Mouse (Mus musculus) limb, embryonic 12.5 days (tissue): ENCODE results near the gene Slu7. TPM values are rescaled to one million over a fixed set of nuclear protein-coding genes. Genes with fewer than 3 reads are reported as not detected.
A peak's percentile ranks its signal among the peaks of the same experiment; 100 is the strongest.

Source experiments
- ATAC-seq: fragments of 200-750 bp; cut with Nextera tagmentation; 2 replicates; pipeline ENCODE4 v1.8.0; 2017; ENCODE audit warnings: low read depth, moderate TSS enrichment; ENCODE audit not compliant: insufficient number of reproducible peaks, insufficient read depth, low FRiP score, low TSS enrichment
- H3K27ac ChIP-seq: fragments of 300-500 bp; sonication (generic); 2 replicates; pipeline ENCODE4 v1.5.1; 2016; ENCODE audit warnings: mild to moderate bottlenecking, moderate library complexity
- H3K27me3 ChIP-seq: fragments of 300-500 bp; sonication (generic); 2 replicates; pipeline ENCODE4 v1.6.1; 2016; ENCODE audit warnings: mild to moderate bottlenecking, moderate library complexity
- H3K36me3 ChIP-seq: fragments of 300-500 bp; sonication (generic); 2 replicates; pipeline ENCODE4 v1.6.1; 2016; ENCODE audit warnings: mild to moderate bottlenecking, moderate library complexity
- H3K4me1 ChIP-seq: fragments of 300-500 bp; sonication (generic); replicated peaks from 2 replicates; pipeline ENCODE4 v1.6.1; 2016
- H3K4me2 ChIP-seq: fragments of 300-500 bp; sonication (generic); 2 replicates; pipeline ENCODE4 v1.6.1; 2016; ENCODE audit warnings: mild to moderate bottlenecking, moderate library complexity
- H3K4me3 ChIP-seq: fragments of 300-500 bp; sonication (generic); replicated peaks from 2 replicates; pipeline ENCODE4 v1.5.1; 2016; ENCODE audit warnings: mild to moderate bottlenecking
- H3K9ac ChIP-seq: fragments of 300-500 bp; sonication (generic); replicated peaks from 2 replicates; pipeline ENCODE4 v1.6.1; 2016; ENCODE audit warnings: mild to moderate bottlenecking, moderate library complexity
- H3K9me3 ChIP-seq: fragments of 300-500 bp; sonication (generic); 2 replicates; pipeline ENCODE4 v1.6.1; 2016; ENCODE audit warnings: mild to moderate bottlenecking, moderate library complexity
- WGBS: fragments of 180-500 bp; shearing (Covaris S2); methylation state at CpG from one replicate; pipeline ENCODE4 v1.1.7; 2016; 5-methylcytosine and 5-hydroxymethylcytosine counted together
- polyA plus RNA-seq: library from polyadenylated mRNA; unstranded; fragments of >200 nt; fragmentation: Nextera tagmentation; extraction: Ambion mirVana; gene quantifications from 2 replicates; pipeline ENCODE4 v1.2.1, GENCODE M21; 2016

The Slu7 gene
- polyA plus RNA-seq, 1 experiment from 2014 or later: 68.0 TPM

DNA sequence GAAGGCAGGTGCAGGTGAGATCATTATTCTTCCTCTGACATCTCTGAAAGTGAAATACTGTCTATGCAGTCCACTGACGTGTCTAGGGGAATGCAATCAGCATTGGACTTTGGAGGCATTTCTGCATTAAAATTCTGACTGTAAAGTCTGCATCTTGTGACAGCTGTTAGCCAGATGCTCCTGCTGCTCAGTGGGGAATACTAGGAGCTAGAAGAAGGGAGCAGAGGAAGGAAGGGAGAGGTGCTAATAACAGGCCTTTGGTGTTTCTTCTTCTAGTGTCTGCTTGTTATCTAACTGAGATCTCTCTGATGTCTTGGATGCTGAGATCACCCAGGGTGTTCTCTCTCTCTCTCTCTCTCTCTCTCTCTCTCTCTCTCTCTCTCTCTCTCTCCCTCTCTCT, 39.6 kb downstream of the Slu7 start:
- WGBS: 13% methylated on average over 1 of the region's 1 CpGs
- H3K9ac ChIP-seq: no peak overlapping the region
- H3K27ac ChIP-seq: no peak overlapping the region
- H3K27me3 ChIP-seq: peaks cover 12% of the 10 kb centered on the region
- H3K4me3 ChIP-seq: no peak overlapping the region
- no peak for ATAC-seq
- no peak overlapping the region for H3K4me2 ChIP-seq
- no peaks in the 10 kb centered on the region for H3K9me3 ChIP-seq
- no peaks in the 10 kb centered on the region for H3K36me3 ChIP-seq
- H3K4me1 ChIP-seq: peaks cover 9% of the 10 kb centered on the region

DNA sequence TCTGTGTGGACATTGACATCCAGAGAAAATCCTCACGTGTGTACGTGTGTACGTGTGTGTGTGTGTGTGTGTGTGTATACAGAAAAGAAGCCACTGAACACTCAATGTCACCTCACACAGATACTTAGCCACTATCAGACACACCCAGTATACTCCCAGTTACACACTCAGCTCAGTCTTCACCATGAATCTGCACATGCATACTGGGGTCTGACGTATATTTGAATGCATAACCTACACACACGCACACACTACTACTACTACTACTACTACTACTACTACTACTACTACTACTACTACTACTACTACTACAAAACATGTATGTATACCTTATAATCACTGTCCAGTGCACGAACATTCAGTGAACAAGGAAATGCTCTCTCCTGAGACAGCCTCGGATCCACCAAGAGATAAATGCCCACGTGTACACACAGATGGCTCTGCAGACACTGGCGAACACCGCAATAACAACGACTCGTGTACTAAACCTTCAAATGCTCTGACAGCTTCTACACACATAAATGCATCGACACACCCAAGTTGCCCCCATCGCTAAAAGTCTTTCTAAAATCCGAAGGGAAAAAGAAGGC, 40.2 kb downstream of the Slu7 start:
- Histone ChIP-seq H3K4me1 (peaks cover 9% of the 10 kb centered on the region), H3K9me3 (no peaks in the 10 kb centered on the region), H3K36me3 (no peaks in the 10 kb centered on the region), H3K4me2 (peak overlapping the region; percentile 66), H3K27me3 (peaks cover 12% of the 10 kb centered on the region), H3K4me3 (peak overlapping the region; percentile 33), H3K27ac (no peak overlapping the region), H3K9ac (peak overlapping the region; percentile 46; the same call in 1 of the 2 replicates)
- ATAC-seq: no peak
- WGBS: 56% methylated on average over 15 of the region's 15 CpGs

DNA sequence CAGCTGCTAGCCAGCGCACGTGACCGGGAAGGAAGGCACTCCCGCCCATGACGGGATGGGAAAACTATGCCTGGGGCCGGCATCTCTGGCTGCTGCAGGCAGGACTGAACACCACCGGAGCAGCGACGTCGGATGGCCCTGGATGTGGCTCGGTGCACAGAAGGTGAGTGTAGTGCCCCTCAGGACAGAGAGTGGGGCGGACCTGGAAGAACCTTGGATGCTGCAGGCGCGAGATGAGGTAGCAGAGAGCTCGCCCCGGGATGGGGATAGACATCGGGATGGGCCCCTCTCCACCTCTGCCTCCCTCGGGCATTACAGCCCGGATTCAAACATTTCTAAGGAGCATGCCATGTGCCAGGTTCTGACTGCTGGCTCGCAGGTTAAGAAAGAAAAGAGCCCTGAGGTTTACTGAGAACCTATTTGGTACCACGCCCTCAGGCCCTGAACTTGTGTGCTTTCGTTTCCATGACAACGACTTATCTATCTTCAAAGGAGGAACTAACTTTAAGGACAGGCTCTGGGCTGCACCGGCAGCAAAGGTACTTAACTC, 40.8 kb downstream of the Slu7 start, which contains the start of gene C1qtnf2:
C1qtnf2 (plus strand) TSS at position 52 of the 550 bp plus-strand sequence.
- Histone ChIP-seq H3K4me3 (peak within 1 kb of the TSS; percentile 33), H3K9ac (peak within 1 kb of the TSS; percentile 46; the same call in 1 of the 2 replicates), H3K4me2 (peak within 1 kb of the TSS; percentile 66), H3K27me3 (peaks cover 12% of the 10 kb centered on the region), H3K27ac (no peak within 1 kb of the TSS), H3K36me3 (no peaks in the 10 kb centered on the region), H3K4me1 (peaks cover 9% of the 10 kb centered on the region), H3K9me3 (no peaks in the 10 kb centered on the region)
- 5% methylated on average over 24 of the region's 24 CpGs for WGBS
- ATAC-seq: peak; percentile 57; the same call in 1 of the 2 replicates

DNA sequence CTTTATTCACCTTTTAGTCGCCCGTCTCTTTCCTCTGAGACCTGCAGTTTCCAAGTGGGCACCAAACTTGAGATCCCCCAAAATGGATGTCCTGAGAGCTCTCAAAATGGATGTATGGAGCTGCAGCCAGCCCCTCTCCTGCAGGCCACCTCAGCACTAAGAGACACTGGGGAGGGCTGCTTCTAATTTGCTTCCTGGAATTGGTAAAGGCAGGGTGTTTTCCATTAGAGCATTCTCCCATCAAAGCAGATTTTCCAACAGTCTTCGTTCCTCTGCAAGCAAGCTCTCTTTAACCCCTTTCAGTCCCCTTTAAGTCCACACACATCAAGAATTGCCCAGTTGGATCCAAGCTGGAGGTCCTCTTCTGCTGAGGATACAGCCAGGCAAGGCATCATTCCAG, 45.8 kb downstream of the Slu7 start:
- Histone ChIP-seq H3K4me3 (no peak overlapping the region), H3K9ac (no peak overlapping the region), H3K27ac (no peak overlapping the region), H3K4me2 (no peak overlapping the region), H3K27me3 (peaks cover 9% of the 10 kb centered on the region), H3K36me3 (no peaks in the 10 kb centered on the region), H3K4me1 (peaks cover 44% of the 10 kb centered on the region), H3K9me3 (no peaks in the 10 kb centered on the region)
- ATAC-seq: no peak
- WGBS: 59% methylated on average over 3 of the region's 3 CpGs

DNA sequence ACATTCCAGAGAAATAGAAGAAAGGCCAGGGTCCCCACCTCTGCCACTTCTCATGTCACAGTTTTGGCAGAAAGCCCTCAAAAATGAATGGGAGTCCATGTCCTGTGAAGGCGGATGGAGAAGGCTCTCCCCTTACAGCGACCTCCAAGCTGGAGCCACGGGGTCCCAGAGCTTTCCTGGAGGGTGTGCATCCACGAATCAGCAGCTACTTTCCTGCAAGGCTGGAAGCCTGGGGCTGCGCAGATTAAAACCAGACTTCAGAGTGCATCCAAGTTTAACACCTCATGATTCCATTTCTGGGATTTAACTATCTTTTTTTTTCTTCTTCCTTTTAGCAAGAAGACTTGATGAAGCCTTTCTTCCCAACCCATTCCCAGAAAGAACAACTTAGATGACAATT, 47.0 kb downstream of the Slu7 start:
- H3K4me3 ChIP-seq: no peak overlapping the region
- peaks cover 45% of the 10 kb centered on the region for H3K4me1 ChIP-seq
- H3K27ac ChIP-seq: peak overlapping the region; percentile 59; the same call in 1 of the 2 replicates
- no peak overlapping the region for H3K4me2 ChIP-seq
- no peaks in the 10 kb centered on the region for H3K36me3 ChIP-seq
- ATAC-seq: no peak
- 23% methylated on average over 5 of the region's 5 CpGs for WGBS
- no peak overlapping the region for H3K9ac ChIP-seq
- H3K9me3 ChIP-seq: no peaks in the 10 kb centered on the region
- H3K27me3 ChIP-seq: no peaks in the 10 kb centered on the region

DNA sequence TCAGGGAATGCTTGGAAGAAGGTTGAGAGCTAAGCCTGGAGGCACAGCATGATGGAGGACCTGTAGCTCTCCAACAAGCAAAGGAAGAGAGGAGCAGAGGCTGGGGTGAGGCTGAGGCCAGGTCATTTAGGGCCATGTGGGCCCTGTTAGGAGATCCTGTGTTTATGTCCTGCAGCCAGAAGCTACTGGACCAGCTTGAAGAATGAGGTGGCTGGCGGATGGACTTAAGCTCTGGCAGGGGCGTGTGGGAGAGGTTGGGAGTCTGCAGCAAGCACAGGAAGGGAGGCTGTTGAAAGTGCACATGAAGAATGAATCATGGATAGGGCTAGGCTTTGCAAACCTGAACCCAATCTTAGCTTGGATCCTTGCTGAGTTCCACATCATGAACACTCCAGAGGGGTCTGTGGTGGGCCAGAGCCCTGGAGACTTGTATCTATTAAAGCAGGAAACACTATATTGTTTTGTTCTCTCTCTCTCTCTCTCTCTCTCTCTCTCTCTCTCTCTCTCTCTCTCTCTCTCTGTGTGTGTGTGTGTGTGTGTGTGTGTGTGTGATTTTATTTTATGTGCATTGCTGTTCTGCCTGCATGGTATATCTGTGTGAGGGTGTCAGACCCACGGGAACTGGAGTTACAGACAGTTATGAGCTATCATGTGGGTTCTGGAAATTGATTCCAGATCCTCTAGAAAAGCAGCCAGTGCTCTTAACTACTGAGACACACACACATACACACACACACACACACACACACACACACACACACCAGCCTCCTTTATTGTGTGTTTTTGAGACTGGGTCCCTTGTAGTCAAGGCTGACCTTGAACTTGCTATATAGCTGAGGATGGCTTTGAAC, 48.4 kb downstream of the Slu7 start:
- H3K27ac ChIP-seq: peak overlapping the region; percentile 66
- no peak for ATAC-seq

DNA sequence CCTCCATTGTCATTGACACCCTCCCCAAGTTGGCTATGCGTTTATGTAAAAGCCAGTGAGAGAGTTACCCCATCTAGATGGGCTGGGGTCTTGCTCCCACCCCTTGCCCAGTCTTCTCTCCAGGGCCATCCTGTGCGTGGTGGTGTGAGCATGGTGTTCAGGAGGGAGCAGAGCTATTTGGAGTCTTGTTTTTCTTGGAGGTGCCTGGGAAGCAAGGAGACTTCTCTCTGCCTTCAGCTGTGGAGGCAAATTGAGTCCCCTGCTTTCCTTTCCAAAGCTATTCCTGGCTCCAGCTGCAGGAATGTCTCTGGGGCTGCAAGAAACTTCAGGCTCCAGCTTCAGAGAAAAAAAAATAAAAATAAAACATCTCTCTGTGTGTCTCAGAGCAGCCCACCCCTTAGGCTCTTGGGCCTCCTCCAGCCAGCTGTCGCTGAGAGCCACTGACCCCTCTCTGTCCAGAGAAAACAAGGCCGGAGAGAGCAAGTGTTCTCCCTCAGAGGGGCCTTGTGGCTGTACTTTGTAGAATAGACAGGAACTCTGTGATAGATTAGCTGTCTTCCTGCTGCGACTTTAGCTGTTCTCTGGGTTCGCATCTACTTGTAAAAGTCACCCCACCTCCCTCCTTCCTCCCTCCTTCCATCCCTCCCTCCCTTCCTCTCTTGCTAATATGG, 49.7 kb downstream of the Slu7 start:
- Histone ChIP-seq H3K9ac (no peak overlapping the region), H3K4me2 (no peak overlapping the region), H3K4me1 (peaks cover 45% of the 10 kb centered on the region), H3K36me3 (no peaks in the 10 kb centered on the region), H3K4me3 (no peak overlapping the region), H3K27me3 (no peaks in the 10 kb centered on the region), H3K9me3 (no peaks in the 10 kb centered on the region), H3K27ac (peak overlapping the region; percentile 68)
- WGBS: 21% methylated on average over 6 of the region's 6 CpGs
- no peak; the same call in 1 of the 2 replicates for ATAC-seq

More for the DNA sequence above, 48.4 kb downstream of the Slu7 start:
- Histone ChIP-seq H3K4me3 (no peak overlapping the region), H3K4me1 (peaks cover 45% of the 10 kb centered on the region), H3K9me3 (no peaks in the 10 kb centered on the region), H3K36me3 (no peaks in the 10 kb centered on the region), H3K9ac (no peak overlapping the region), H3K27me3 (no peaks in the 10 kb centered on the region), H3K4me2 (peak overlapping the region; percentile 1; the same call in 1 of the 2 replicates)
- 26% methylated on average over 3 of the region's 3 CpGs for WGBS

DNA sequence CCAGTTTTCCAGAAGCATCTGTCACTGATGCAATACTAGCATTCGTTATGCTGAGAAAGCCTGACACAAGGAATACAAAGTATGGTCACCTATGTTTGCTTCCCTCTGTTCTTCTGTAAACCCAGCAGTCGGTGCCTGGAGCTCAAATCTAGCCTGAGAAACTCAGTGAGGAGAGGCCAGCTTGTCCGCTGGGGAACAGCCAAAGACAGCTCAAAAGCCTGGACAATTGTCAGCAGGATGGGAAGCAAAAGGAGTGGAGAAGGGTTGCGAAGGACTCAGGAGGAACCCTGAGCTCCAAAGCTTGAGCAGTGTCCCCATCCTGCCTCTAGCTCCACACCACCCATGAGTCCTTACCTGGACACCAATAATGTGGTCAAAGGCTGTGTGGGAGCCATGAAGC, 50.5 kb downstream of the Slu7 start:
- H3K27ac ChIP-seq: peak overlapping the region; percentile 20; the same call in 1 of the 2 replicates
- no peak overlapping the region for H3K4me2 ChIP-seq
- ATAC-seq: no peak
- H3K36me3 ChIP-seq: no peaks in the 10 kb centered on the region
- no peak overlapping the region for H3K4me3 ChIP-seq
- H3K9ac ChIP-seq: no peak overlapping the region
- no peaks in the 10 kb centered on the region for H3K9me3 ChIP-seq
- peaks cover 45% of the 10 kb centered on the region for H3K4me1 ChIP-seq
- 74% methylated on average over 4 of the region's 4 CpGs for WGBS
- no peaks in the 10 kb centered on the region for H3K27me3 ChIP-seq

DNA sequence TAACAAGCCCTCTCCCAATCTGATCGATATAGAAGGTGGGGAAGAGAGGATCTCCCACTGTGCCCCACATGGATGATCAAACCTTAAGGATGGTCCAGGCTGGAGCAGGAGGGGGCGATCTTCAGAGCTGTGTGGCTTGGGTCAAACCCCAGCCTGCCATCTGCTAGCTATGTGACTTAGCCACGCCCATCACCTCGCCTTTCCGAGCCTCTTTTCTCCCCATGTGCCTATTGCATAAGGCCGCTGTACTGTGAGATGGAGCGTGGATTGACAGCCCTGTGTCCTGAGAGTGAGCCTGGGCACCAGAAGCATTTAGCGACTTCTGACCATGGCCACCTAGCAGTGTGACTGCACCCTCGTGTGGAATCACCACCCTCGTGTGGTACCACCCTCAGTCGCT, 51.1 kb downstream of the Slu7 start:
- Histone ChIP-seq H3K4me2 (no peak overlapping the region), H3K4me3 (no peak overlapping the region), H3K4me1 (peaks cover 45% of the 10 kb centered on the region), H3K9me3 (no peaks in the 10 kb centered on the region), H3K27ac (no peak overlapping the region), H3K27me3 (no peaks in the 10 kb centered on the region), H3K36me3 (no peaks in the 10 kb centered on the region), H3K9ac (no peak overlapping the region)
- ATAC-seq: no peak
- 38% methylated on average over 11 of the region's 11 CpGs for WGBS

DNA sequence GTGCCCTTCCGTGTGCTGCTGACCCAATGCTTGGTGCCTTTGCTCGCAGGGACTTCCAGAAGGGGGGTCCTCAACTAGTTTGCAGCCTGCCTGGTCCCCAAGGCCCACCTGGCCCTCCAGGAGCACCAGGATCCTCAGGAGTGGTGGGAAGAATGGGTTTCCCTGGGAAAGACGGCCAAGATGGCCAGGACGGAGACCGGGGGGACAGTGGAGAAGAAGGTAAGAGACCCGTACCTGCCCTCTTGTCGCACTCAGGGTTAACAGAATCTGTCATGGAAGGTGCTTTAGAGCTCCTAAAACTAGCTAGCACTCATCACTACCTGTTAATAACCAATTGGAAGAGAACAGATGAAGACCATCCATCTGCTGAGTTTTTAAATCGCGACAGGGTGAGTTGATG, 52.3 kb downstream of the Slu7 start:
- Histone ChIP-seq H3K4me2 (no peak overlapping the region), H3K9me3 (no peaks in the 10 kb centered on the region), H3K9ac (no peak overlapping the region), H3K27ac (no peak overlapping the region), H3K27me3 (no peaks in the 10 kb centered on the region), H3K4me3 (no peak overlapping the region), H3K4me1 (peaks cover 34% of the 10 kb centered on the region), H3K36me3 (no peaks in the 10 kb centered on the region)
- ATAC-seq: no peak
- 91% methylated on average over 9 of the region's 9 CpGs for WGBS

DNA sequence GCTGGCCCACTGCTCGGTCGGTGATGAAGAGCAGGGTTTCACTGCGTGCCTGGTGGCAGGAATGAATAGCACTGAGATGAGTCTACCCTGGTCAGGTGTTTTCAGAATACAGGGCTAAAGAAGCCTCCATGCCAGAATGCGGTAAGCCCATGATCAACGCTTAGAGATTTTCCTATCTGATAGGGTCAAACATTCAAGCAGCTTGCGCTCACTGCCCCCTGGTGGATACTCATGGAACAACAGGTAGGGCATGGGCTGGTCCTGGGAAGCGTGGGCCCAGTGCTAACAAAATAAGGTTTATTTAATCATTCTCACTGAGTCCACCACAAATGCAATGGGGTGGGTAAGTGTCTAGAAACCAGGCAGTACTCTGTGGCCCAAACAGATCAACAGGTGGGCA, 59.1 kb downstream of the Slu7 start:
- no peaks in the 10 kb centered on the region for H3K4me1 ChIP-seq
- H3K27ac ChIP-seq: no peak overlapping the region
- WGBS: 33% methylated on average over 7 of the region's 7 CpGs
- H3K4me3 ChIP-seq: no peak overlapping the region
- H3K36me3 ChIP-seq: no peaks in the 10 kb centered on the region
- ATAC-seq: no peak
- no peak overlapping the region for H3K4me2 ChIP-seq
- H3K9ac ChIP-seq: no peak overlapping the region
- no peaks in the 10 kb centered on the region for H3K27me3 ChIP-seq
- no peaks in the 10 kb centered on the region for H3K9me3 ChIP-seq
